Mouse (Mus musculus) liver, embryonic 18 days (tissue): Measurements from ENCODE around the gene Ngrn. TPM values are rescaled to one million over a fixed set of nuclear protein-coding genes. Genes with fewer than 3 reads are reported as not detected.

Source experiments
- polyA plus RNA-seq: library from polyadenylated mRNA; depleted of rRNA; stranded (reverse); fragments of >200 nt; gene quantifications from 2 replicates; pipeline ENCODE4 v1.2.3, GENCODE M21; 2012; rRNA removed

Ngrn gene
- polyA plus RNA-seq, result 21.6 and 24.3 TPM in 2 replicates

DNA sequence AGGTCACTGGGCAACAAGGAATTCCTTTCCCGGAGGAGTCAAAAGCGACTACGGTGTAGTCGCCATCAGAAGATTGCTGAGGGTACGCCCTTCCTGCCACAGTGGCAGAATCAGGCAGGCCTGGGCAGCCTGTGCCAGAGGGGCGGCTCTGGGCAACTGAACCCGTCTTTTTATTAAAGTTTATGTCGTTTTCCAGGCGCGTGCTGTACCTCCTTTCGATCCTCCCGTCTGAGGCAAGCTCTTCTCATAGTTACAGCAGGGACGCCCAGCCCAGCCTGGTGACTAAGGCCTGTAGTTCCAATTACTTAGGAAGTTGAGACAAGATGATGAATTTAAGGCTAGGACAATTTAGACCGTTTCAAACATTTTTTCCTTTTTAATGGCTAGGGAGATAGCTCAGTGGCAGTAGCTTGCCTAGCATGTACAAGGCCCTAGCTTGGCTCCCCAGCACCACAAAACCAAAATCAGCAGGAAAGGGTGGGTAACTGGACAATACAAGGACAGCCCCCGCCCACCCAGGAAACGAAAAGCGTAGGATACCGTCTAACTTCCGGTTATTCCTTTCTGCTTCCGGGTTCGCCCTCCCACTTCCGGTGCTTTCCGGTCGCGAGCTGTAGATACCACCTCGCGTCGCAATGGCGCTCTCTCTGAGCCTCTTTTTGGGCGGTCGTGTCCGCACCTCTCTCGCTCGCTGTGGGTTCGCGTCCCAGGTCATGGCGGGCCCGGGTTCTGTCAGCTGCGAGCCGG is at the start of gene Ngrn:
Ngrn (plus strand) TSS at position 591 of the 747 bp plus-strand sequence.

DNA sequence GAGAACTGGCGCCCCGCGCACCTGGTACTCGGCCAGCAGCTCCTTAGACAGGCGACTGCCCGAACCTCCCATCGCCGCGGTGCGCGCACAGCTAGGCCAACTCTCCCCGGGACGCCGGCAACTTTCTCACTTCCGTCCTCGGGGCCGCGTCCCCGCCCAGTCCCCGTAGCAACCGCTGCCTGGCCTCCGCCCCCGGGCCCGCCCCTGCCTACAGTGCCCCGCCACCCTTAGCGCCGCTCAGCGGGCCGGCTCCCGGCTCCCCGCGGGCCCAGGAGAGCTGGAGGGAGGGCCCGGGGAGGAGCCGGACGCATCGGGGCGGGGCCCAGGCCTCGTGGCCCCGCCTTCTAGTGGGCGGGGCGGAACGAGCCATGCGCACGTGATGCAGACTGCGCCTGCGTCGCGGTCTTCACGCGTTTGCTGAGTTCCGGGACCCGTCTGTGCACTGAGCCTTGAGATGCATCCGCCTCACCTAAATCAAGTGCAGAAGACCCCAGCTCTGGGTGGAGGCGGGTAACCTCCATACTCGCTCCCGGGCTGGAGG is 28.5 kb upstream of the Ngrn start, which contains the start of the genes Cib1 and Gdpgp1:
Cib1 (minus strand) TSS at position 325 of the 541 bp plus-strand sequence.
Gdpgp1 (plus strand) TSS at position 377 of the 541 bp plus-strand sequence.

GRCm38 (mm10) chr7:80246148-80246721 is 14.8 kb upstream of the Ngrn start, which contains the start of gene Ttll13:
TSS of gene Ttll13 (plus strand) at chr7:80246376.

GRCm38 (mm10) chr7:80268897-80269750 is 8.1 kb downstream of the Ngrn start, which contains the start of gene Vps33b:
TSS of gene Vps33b (plus strand) at chr7:80269649.

GRCm38 (mm10) chr7:80294062-80294763 is 33.2 kb downstream of the Ngrn start, which contains the start of gene Prc1:
TSS of gene Prc1 (plus strand) at chr7:80294450.

Other genes starting within 250 kb of the Ngrn start
- 9.5 and 12.1 TPM in 2 replicates for gene Zfp710, start 236.4 kb upstream of the Ngrn start, polyA plus RNA-seq
- gene Idh2, start 145.8 kb upstream of the Ngrn start, polyA plus RNA-seq, result 171 and 185 TPM in 2 replicates
- gene Sema4b, start 74.4 kb upstream of the Ngrn start, polyA plus RNA-seq, result 4.6 TPM in 2 replicates
- 40.6 and 46.2 TPM in 2 replicates for gene Cib1, start 28.4 kb upstream of the Ngrn start, polyA plus RNA-seq
- 0.88 and 0.94 TPM in 2 replicates for gene Gdpgp1, start 28.4 kb upstream of the Ngrn start, polyA plus RNA-seq
- gene Ttll13, start 14.8 kb upstream of the Ngrn start, polyA plus RNA-seq, result 0.23 and 0.31 TPM in 2 replicates
- gene Vps33b, start 8.4 kb downstream of the Ngrn start, polyA plus RNA-seq, result 5.3 and 5.8 TPM in 2 replicates
- 38.5 and 42.6 TPM in 2 replicates for gene Prc1, start 33.2 kb downstream of the Ngrn start, polyA plus RNA-seq
- gene Rccd1, start 63.2 kb downstream of the Ngrn start, polyA plus RNA-seq, result 4.3 TPM in 2 replicates
- gene Unc45a, start 79.8 kb downstream of the Ngrn start, polyA plus RNA-seq, result 8.7 and 9.3 TPM in 2 replicates
- gene Hddc3, start 81.9 kb downstream of the Ngrn start, polyA plus RNA-seq, result 8.4 and 8.9 TPM in 2 replicates
- gene Man2a2, start 110.2 kb downstream of the Ngrn start, polyA plus RNA-seq, result 8.5 and 10.6 TPM in 2 replicates
- gene Fes, start 126.7 kb downstream of the Ngrn start, polyA plus RNA-seq, result 17.6 and 24.7 TPM in 2 replicates
- gene Furin, start 144.2 kb downstream of the Ngrn start, polyA plus RNA-seq, result 22.4 and 27.7 TPM in 2 replicates